Mouse (Mus musculus) midbrain, embryonic 16.5 days (tissue): Measurements from ENCODE around the gene Zfp385a. TPM values are rescaled to one million over a fixed set of nuclear protein-coding genes. Genes with fewer than 3 reads are reported as not detected.

Experiments
- ATAC-seq: fragments of 200-750 bp; cut with Nextera tagmentation; 2 replicates; pipeline ENCODE4 v1.8.0; 2017; ENCODE audit warnings: moderate TSS enrichment
- H3K27ac ChIP-seq: fragments of 300-500 bp; sonication (generic); 2 replicates; pipeline ENCODE4 v1.5.1; 2014; ENCODE audit warnings: mild to moderate bottlenecking, low read length, mixed read lengths
- H3K27me3 ChIP-seq: fragments of 300-500 bp; sonication (generic); 2 replicates; pipeline ENCODE4 v1.6.1; 2014; ENCODE audit warnings: low read depth, low read length, mixed read lengths; ENCODE audit not compliant: control insufficient read depth, insufficient read depth
- H3K36me3 ChIP-seq: fragments of 300-500 bp; sonication (generic); 2 replicates; pipeline ENCODE4 v1.6.1; 2014; ENCODE audit warnings: mild to moderate bottlenecking, low read length, moderate library complexity, mixed read lengths; ENCODE audit not compliant: control insufficient read depth, insufficient read depth
- H3K4me1 ChIP-seq: fragments of 300-500 bp; sonication (generic); 2 replicates; pipeline ENCODE4 v1.6.1; 2014; ENCODE audit warnings: mild to moderate bottlenecking, low read length, mixed read lengths; ENCODE audit not compliant: control insufficient read depth, insufficient read depth
- H3K4me2 ChIP-seq: fragments of 300-500 bp; sonication (generic); 2 replicates; pipeline ENCODE4 v1.6.1; 2014; ENCODE audit warnings: mild to moderate bottlenecking, low read length, mixed read lengths
- H3K4me3 ChIP-seq: fragments of 300-500 bp; sonication (generic); 2 replicates; pipeline ENCODE4 v1.5.1; 2014; ENCODE audit warnings: low read depth, mild to moderate bottlenecking, low read length, moderate library complexity, mixed read lengths
- H3K9ac ChIP-seq: fragments of 300-500 bp; sonication (generic); 2 replicates; pipeline ENCODE4 v1.6.1; 2014; ENCODE audit warnings: low read depth, low read length, mixed read lengths
- H3K9me3 ChIP-seq: fragments of 300-500 bp; sonication (generic); replicated peaks from 2 replicates; pipeline ENCODE4 v1.6.1; 2014; ENCODE audit warnings: mild to moderate bottlenecking, low read length, mixed read lengths; ENCODE audit not compliant: control insufficient read depth, poor library complexity, severe bottlenecking
- WGBS: fragments of 180-500 bp; shearing (Covaris S2); extraction: QIAGEN DNeasy Blood & Tissue Kit; methylation state at CpG from one replicate; pipeline ENCODE4 v1.1.7; 2014; 5-methylcytosine and 5-hydroxymethylcytosine counted together
- polyA plus RNA-seq: library from polyadenylated mRNA; unstranded; fragments of >200 nt; fragmentation: Nextera tagmentation; extraction: Ambion mirVana; gene quantifications from 2 replicates; pipeline ENCODE4 v1.2.1, GENCODE M21; 2015

Gene Zfp385a
- polyA plus RNA-seq, 1 experiment from 2014 or later, result 22.7 TPM

DNA sequence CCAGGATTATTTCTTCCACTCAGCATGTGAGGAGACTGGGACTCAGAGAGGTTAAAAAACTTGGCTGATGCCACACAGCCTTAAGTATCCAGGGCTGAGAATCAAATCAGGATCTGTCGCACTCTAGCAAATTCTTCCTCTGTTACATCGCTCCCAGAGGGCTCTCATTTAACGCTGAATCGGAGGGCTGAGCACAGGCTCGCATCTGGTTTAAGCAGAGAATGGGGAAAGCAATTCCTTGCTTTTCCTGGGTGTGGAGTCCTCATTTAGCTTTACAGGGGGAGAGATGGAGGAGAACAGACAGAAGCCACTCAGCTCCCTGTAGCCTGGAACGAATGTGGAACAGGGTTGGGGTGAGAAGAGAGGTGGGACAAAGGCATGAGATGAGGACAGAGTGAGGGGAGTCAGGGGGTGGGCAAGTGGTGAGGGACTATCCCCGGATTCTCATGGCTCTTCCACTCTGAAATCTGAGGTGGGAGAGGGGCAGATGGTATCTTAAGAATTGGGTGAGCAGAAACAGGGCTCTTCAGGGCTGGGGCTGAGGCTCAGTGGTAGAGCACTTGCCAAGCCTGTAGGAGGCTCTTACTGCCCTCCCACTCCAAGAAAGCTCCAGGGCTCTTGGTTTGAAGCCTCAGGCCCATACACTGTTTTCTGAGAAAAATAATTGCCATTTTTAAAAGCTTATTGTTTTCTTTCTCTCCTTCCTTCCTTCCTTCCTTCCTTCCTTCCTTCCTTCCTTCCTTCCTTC lies 4.2 kb downstream of the Zfp385a start:
- H3K4me2 ChIP-seq, result no peak overlapping the region
- no peaks in the 10 kb centered on the region for H3K27me3 ChIP-seq
- H3K9ac ChIP-seq, result no peak overlapping the region
- WGBS, result 23% methylated on average over 7 of the region's 7 CpGs
- no peaks in the 10 kb centered on the region for H3K36me3 ChIP-seq
- peaks cover 36% of the 10 kb centered on the region for H3K4me1 ChIP-seq
- no peaks in the 10 kb centered on the region for H3K9me3 ChIP-seq
- ATAC-seq, result no peak
- H3K27ac ChIP-seq, result 0 out of 2 replicates have a peak overlapping the region, but pooled peaks have one; percentile 4
- no peak overlapping the region for H3K4me3 ChIP-seq

DNA sequence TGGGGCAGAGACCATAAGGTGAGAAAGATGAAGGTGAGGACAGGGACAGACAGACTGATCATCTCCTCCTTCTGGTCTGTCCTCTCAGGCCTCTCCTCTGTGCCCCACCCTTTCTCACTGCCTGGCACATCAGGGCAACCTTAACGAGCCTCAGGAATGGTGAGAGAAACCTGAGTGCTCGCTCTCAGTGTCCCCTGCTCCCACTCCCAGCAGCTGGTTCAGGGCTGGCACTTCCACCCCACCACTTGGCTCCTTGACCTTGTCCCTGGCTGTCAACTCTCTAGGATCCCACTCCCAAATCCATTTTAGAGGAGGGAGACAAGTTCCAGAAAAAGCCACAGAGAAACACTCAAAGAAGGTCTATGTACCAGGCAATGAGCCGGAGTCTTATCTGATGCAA lies 4.9 kb downstream of the Zfp385a start:
- Histone ChIP-seq H3K36me3 (no peaks in the 10 kb centered on the region), H3K27ac (no peak overlapping the region), H3K4me3 (no peak overlapping the region), H3K9ac (no peak overlapping the region), H3K4me1 (peaks cover 30% of the 10 kb centered on the region), H3K4me2 (no peak overlapping the region), H3K27me3 (no peaks in the 10 kb centered on the region), H3K9me3 (no peaks in the 10 kb centered on the region)
- WGBS, result 65% methylated on average over 3 of the region's 3 CpGs
- ATAC-seq, result no peak

DNA sequence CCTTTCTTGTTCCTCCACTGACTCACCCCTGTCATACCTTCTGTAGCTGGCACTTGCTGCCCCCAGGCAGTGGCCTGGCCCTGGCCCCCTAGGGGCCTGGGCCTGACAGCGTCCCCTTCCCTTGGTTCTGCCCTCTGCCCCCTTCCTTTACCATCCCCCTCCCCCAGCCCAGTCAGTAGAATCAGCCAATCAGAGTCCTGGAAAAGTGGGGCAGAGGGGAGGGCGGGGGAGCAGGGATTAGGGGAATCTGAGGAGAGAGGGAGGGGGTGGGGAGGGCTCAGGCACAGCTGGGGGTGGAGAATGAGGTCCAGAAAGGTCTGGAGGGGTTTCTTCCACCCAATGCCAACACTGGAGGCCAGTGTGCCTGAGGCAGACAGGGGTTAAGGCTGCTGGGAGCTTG lies 5.7 kb downstream of the Zfp385a start:
- Histone ChIP-seq H3K27me3 (no peaks in the 10 kb centered on the region), H3K4me3 (no peak overlapping the region), H3K9me3 (no peaks in the 10 kb centered on the region), H3K36me3 (no peaks in the 10 kb centered on the region), H3K4me2 (no peak overlapping the region; the same call in 1 of the 2 replicates), H3K4me1 (peaks cover 29% of the 10 kb centered on the region), H3K9ac (no peak overlapping the region), H3K27ac (peak overlapping the region; percentile 38; the same call in 1 of the 2 replicates)
- ATAC-seq, result no peak
- WGBS, result 0% methylated on average over 1 of the region's 2 CpGs

DNA sequence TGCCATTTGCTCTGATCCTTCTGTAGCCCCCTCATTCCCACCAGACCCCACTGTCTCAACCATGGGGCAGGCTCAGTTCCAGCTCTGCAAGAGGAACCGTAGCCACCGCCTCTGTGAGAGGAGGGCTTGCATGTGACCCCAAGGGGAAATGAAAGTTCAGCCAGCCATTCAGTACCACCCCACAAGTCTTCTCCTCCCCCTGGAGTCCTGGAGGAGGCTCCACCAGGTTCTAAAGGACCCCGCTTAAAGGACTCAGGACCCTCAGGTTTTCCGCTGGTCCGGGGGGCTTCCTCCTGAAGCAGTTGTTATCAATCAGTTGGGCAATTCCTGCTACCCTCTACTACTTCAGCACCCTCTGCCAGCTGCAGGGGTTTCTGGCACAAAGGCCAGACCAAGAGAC lies 6.2 kb downstream of the Zfp385a start:
- Histone ChIP-seq H3K36me3 (no peaks in the 10 kb centered on the region), H3K9me3 (no peaks in the 10 kb centered on the region), H3K4me3 (no peak overlapping the region), H3K27me3 (no peaks in the 10 kb centered on the region), H3K4me1 (peaks cover 25% of the 10 kb centered on the region), H3K27ac (peak overlapping the region; percentile 38; the same call in 1 of the 2 replicates), H3K9ac (no peak overlapping the region), H3K4me2 (no peak overlapping the region; the same call in 1 of the 2 replicates)
- ATAC-seq, result no peak
- 44% methylated on average over 5 of the region's 5 CpGs for WGBS

DNA sequence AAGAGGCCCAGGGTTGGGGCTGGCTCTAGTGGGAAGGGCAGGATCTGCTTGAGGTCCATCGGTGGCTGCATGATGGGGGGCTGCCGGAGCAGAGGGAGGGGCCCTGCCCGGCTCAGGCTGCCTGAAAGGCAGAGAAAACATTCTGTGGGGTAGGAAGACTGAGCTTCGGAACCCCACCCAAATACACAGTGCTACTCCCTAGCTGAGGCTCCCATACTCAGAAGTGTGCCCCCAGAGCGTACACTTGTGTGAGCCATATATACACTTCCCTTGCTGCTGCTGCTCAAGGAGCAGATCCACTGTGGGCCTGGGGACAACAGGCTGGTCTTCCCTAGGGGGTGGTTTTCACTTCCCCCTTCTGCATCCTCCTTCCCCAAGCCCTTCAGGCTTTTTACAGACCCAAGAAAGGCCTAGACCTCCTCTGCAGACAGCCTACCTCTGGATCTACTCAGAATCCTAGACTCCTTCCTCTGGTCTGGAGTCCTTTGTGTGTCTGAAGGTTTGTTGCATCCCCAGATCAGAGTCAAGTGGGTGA lies 6.7 kb downstream of the Zfp385a start:
- WGBS, result 51% methylated on average over 5 of the region's 5 CpGs
- no peak for ATAC-seq

DNA sequence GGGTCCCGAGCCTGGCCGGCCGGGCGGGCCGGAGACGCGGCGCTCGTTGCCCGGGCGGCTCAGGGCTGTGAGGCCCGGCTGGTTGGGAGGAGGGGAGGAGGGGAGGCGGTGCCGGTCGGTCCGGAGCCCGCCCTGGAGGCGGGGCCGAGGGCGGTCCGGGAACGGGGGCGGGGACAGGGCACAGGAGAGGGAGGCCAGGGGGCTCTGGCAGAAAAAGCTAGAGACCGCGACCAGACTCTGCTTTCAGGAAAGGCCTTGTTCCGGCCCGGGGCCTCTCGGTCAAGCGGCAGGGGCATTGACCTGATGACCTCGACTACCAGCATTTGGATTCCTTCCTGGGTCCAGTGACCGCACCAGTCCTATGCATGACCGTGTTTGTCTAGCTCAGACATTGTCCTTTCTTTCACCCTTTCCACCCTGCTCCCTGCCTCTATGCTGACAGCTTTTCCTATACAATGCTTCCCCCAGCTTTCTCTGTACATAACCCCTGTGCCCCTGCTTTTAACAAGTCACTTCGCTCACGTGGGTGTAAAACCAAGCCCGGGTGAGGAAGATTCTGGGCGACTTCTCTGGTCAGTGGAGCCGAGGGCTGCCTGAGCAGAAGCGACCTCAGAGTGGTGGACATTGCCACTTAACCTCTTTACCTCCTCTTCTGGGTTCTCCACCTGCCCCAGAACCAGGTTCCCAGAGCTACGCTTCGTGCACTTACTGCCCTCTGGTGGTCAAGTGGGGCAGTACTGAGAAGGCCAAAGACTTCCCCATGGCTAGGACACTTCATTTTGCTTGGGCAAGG lies 16.2 kb downstream of the Zfp385a start:
- ATAC-seq, result peak; percentile 96
- H3K4me3 ChIP-seq, result peak overlapping the region; percentile 67
- no peaks in the 10 kb centered on the region for H3K27me3 ChIP-seq

More for the DNA sequence above, 6.7 kb downstream of the Zfp385a start:
- Histone ChIP-seq H3K4me2 (no peak overlapping the region), H3K9ac (peak overlapping the region; percentile 50), H3K4me1 (peaks cover 22% of the 10 kb centered on the region), H3K27ac (no peak overlapping the region), H3K9me3 (no peaks in the 10 kb centered on the region), H3K36me3 (no peaks in the 10 kb centered on the region), H3K27me3 (no peaks in the 10 kb centered on the region), H3K4me3 (no peak overlapping the region)

DNA sequence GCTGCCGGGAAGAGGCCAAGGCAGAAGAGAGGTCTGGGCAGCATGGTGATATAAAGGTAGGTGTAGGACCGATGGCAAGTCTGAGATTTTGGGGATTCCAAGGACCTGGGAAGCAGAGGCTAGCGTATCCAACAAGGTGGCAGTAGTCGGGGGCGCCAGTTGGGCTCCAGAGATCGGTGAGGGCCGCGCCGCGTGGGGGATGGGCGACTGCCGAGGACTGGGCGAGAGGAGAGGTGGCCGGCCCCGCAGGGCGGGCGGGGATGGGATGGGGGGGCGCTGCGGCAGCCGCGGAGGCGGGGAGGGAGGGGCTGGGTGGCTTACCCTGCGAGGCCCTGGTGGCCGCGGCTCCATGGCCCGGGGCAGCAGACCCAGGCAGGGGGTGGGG lies 16.8 kb downstream of the Zfp385a start:
- Histone ChIP-seq H3K9me3 (no peaks in the 10 kb centered on the region), H3K27ac (peak overlapping the region; percentile 77), H3K4me2 (peak overlapping the region; percentile 89), H3K4me1 (peaks cover 18% of the 10 kb centered on the region), H3K4me3 (peak overlapping the region; percentile 67), H3K27me3 (no peaks in the 10 kb centered on the region), H3K9ac (peak overlapping the region; percentile 88), H3K36me3 (peaks cover 5% of the 10 kb centered on the region; the same call in 1 of the 2 replicates)
- WGBS, result 0% methylated on average over 17 of the region's 26 CpGs
- ATAC-seq, result peak; percentile 63

More for the DNA sequence above, 16.2 kb downstream of the Zfp385a start:
- no peaks in the 10 kb centered on the region for H3K9me3 ChIP-seq
- WGBS, result 2% methylated on average over 35 of the region's 40 CpGs
- H3K27ac ChIP-seq, result peak overlapping the region; percentile 77
- H3K9ac ChIP-seq, result peak overlapping the region; percentile 88
- H3K4me1 ChIP-seq, result peaks cover 18% of the 10 kb centered on the region
- H3K36me3 ChIP-seq, result peaks cover 2% of the 10 kb centered on the region; the same call in 1 of the 2 replicates
- H3K4me2 ChIP-seq, result peak overlapping the region; percentile 89

DNA sequence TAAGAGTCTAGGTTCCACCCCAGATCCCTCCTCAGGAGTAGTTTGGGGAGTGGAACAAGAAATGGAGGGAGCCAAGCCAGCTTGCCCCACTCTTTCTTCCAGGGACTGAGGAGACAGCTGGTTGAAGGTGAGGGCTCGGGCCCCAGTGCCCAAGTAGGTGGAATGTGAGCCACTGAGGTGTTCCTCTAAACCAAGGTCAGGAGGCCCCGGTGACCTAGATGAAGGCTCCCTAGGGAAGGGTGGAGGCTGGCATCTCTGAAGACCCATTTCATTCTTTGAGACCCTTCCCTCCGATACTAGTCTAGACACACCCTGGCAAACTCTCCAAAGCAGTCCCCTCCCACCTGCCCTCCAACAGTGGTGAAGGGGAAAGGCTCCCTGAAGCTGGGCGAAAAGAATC lies 17.5 kb downstream of the Zfp385a start:
- Histone ChIP-seq H3K4me2 (peak overlapping the region; percentile 89), H3K4me3 (peak overlapping the region; percentile 67), H3K4me1 (peaks cover 18% of the 10 kb centered on the region), H3K9me3 (no peaks in the 10 kb centered on the region), H3K27me3 (no peaks in the 10 kb centered on the region), H3K27ac (peak overlapping the region; percentile 77), H3K9ac (peak overlapping the region; percentile 88), H3K36me3 (peaks cover 6% of the 10 kb centered on the region; the same call in 1 of the 2 replicates)
- ATAC-seq, result no peak
- 48% methylated on average over 4 of the region's 4 CpGs for WGBS
